Mouse (Mus musculus) brain, embryonic 18.5 days (tissue): ENCODE data around the gene Pclo.
"Not testable (repeated sequence)": the region's sequence is repeated elsewhere in the genome, so short reads cannot be mapped to it uniquely, and the experiment has no call there.

Source experiments
- DNase-seq: peaks from one replicate; pipeline ENCODE4 v3.0.0-alpha.2; 2012; ENCODE audit warnings: low read depth, low spot score

The Pclo gene

DNA sequence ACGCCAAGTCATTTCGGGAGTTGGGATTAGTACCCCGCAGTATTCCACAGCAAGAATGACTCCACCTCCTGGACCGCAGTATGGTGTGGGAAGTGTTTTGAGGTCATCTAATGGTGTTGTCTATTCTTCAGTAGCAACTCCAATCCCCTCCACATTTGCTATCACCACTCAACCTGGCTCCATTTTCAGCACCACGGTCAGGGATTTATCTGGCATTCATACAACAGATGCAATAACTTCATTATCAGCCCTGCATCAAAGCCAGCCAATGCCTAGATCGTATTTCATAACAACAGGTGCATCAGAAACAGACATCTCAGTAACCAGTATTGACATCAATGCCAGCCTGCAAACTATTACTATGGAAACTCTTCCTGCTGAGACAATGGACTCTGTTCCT lies 165.7 kb downstream of the Pclo start:
- DNase-seq, result no peak

DNA sequence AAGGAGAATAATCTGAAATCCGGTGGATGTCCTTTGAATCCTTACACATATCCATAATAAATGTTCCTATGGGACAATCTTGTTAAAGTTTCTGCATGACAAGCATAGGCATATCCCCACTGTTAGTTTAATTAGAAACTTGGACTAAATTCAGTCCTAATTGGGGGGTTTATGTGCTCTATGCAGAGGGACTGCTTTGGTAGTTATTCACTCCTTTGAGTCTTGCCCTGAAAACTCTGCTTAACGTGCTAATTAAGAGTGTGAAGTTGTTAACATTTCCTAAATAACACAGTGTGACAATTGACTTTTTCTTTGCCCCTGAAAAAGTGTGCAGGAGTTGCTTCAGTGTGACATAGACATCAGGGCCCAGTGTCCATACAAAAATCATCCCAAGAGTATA lies 177.3 kb downstream of the Pclo start:
- no peak for DNase-seq

DNA sequence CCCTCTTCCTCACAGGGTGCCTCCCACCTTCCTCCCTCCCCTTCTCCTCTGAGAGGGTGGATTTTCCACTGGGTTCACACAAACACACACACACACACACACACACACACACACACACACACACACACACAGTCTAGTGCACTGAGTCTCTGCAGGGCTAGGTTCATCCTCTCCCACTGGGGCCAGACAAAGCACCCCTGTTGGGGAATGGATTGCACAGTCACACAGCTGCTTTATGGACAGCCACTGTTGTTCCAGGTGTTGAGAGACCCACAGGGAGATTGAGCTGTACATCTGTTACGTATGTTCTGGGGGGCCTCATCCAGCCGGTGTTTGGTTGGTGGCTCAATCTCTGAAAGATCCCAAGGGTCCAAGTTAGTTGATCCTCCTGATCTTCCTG lies 182.0 kb downstream of the Pclo start:
- DNase-seq, result no peak

DNA sequence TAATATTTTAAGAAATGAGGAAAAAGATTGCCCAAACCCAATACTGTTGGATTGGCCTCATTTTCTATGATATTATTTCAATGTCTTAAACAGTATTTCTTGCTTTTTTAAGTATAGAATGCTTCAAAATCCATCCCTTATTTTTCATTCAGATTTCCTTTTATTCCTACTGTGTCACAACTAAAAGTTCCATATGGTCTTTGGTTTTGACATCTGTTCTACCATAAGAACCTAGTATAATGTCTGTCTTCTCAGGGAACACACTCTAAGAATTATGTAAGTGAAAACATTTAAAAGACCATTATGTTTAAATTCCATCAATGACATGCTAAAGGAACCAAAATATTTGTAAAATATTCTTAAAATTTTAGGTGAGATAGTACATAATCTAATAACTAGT lies 186.2 kb downstream of the Pclo start:
- DNase-seq, result peak; percentile 14

DNA sequence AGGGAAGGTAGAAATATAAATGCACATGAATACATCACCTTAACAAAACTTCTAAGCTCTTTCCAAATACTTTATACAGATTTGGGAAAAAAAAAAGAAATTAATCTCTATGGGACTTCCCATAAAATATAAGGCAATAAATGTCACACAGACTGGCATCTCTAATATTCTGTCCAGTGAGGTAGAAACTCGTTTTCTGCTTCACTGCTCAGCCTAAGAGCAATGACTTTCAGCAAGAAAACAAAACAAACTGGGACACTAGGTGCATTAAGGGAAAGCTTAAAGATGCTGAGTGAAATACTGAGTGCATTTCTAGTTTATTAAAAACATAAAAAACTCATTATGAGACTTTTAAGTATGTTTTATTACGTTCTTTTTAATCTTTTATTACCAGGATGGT lies 190.7 kb downstream of the Pclo start:
- DNase-seq, result no peak

GRCm38 (mm10) chr5:14707311-14707710 lies 192.6 kb downstream of the Pclo start:
- no peak for DNase-seq

- DNase-seq, result no peak
These were observed 208.9 kb downstream of the Pclo start for GRCm38 (mm10) chr5:14723576-14723975.

GRCm38 (mm10) chr5:14728676-14729253 lies 214.0 kb downstream of the Pclo start:
- no peak for DNase-seq

DNA sequence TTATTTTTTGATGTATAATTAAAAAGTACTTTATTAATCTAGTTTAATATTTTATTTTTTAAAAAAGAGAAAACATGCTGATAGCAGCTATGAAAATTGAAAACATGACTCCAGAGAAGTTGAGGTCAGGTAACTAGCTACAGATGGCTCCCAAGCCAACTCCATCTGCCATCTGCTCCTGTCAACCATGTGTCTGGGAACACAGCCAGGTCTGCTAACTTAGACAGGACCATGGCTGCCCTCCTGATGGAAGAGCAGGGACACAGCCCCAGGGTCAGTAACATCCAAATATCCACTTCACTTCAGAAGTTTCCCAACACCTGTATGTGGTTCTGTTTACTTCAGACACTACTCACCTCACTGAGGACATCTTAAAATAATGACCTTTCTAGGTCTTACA lies 236.2 kb downstream of the Pclo start:
- DNase-seq, result no peak

DNA sequence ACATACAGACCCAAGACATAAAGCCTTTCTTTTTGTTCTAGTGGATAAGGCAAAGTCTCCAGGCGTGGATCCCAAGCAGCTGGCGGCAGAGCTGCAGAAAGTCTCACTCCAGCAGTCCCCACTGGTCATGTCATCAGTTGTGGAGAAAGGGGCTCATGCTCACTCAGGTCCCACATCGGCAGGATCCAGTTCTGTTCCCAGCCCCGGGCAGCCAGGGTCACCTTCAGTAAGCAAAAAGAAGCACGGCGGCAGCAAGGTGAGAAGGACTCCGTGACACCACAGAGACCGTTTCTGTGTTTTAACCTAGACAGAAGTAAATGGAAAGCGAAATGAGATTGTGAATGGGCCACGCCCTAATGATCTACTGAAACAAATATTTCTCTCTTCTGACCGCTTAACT lies 252.0 kb downstream of the Pclo start:
- DNase-seq, result no peak

- DNase-seq, result no peak
These were observed 267.8 kb downstream of the Pclo start for GRCm38 (mm10) chr5:14782362-14783082.

DNA sequence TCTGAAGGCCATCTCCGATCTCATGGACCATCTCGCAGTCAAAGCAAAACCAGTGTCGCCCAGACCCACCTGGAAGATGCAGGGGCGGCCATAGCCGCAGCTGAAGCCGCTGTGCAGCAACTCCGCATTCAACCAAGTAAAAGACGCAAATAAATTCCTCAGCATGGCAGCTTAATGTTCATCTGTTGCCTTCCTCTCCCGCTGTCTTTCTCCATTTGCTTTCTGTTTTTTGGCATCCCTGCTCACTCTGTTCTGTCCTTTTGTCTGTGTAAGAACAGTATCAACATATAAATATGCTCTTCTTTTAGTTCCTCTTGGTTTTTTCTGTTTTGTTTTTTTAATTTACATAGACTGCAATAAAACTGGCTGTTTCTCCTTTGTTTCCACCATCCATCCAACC lies 279.2 kb downstream of the Pclo start:
- no peak for DNase-seq

DNA sequence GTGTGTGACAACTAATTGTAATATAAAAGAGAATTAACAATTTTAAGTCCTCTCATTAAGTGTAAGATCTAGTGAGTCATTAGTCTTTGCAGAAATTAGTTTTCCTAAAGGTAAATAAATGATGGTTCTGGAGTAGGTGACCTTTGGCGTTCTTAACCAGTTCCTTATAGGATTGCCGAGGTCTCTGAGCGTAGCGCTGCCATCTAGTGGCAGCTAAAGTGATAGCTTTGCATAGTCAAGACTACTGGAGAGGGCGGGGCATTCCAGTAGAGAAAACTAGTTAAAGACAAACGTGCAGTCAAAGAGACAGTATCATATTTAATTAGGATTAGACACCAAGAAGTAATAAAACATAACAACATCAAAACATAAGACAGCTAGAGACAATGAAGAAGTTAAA lies 292.4 kb downstream of the Pclo start:
- peak; percentile 2 for DNase-seq

GRCm38 (mm10) chr5:14833165-14833860 lies 318.6 kb downstream of the Pclo start:
- no peak for DNase-seq

- DNase-seq, result peak; percentile 8
These were observed 319.7 kb downstream of the Pclo start for GRCm38 (mm10) chr5:14834155-14834991.

DNA sequence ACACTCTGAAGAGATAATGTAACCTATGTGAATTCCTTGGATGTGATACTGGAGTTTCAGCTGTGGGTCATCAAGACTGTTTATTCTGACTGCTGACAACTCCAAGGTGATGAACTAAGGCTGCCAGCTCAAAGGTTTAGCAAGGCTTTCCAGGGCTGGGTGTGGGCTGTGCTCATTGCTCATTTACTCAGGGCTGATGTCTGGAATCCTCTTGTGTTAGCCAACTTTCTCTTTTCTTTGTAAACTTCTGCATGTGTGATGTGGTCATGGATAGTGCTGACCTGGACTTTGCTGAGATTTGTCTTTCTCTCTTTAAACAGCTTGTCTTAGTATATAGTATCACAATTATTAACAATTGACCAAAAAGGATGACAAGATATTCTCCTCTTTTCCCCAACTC lies 338.9 kb downstream of the Pclo start:
- no peak for DNase-seq

GRCm38 (mm10) chr5:14885291-14885690 lies 370.6 kb downstream of the Pclo start:
- not testable (repeated sequence) for DNase-seq

GRCm38 (mm10) chr5:14892242-14892641 lies 377.5 kb downstream of the Pclo start:
- no peak for DNase-seq

GRCm38 (mm10) chr5:14903539-14903938 lies 388.8 kb downstream of the Pclo start:
- DNase-seq, result not testable (repeated sequence)
